ENCODE assay signal across 7 mouse cellular contexts in genomic region chr10:60106146-60106530, GRCm38 (mm10). TPM values are rescaled to one million over a fixed set of nuclear protein-coding genes. Genes with fewer than 3 reads are reported as not detected.
A peak's percentile ranks its signal among the peaks of the same experiment; 100 is the strongest.
DNase-seq lines count a peak whose midpoint lies in the region; ATAC-seq and TF ChIP-seq lines count a peak whose summit lies in the region.

Gene Spock2 (plus strand): TSS chr10:60106219.

- no peaks in the 10 kb centered on the region for H3K9me3 ChIP-seq in ES-E14 (ENCODE audit: control insufficient read depth, insufficient read depth, low read depth, low read length)
- no peaks in the 10 kb centered on the region for H3K9me3 ChIP-seq in heart, embryonic 16.5 days (replicated peaks; ENCODE audit: control insufficient read depth, low read length)

- peaks cover 0 to 8% of the 10 kb centered on the region in 2 experiments; a peak in 1 of 4 replicates for H3K4me1 ChIP-seq in ES-E14 (ENCODE audit: control insufficient read depth in 2 of 2, insufficient read depth in 2 of 2, low read length in 2 of 2, poor library complexity in 1 of 2)
- H3K4me1 ChIP-seq in embryonic fibroblast, embryonic 13.5 days (ENCODE audit: control insufficient read depth, insufficient read depth, low read length), result no peaks in the 10 kb centered on the region
- H3K4me1 ChIP-seq in heart, embryonic 16.5 days (ENCODE audit: control insufficient read depth, insufficient read depth, low read length), result peaks cover 12% of the 10 kb centered on the region
- H3K4me1 ChIP-seq in small intestine, adult 2 months (ENCODE audit: control insufficient read depth, insufficient read depth, insufficient read length, low read length), result peaks cover 15% of the 10 kb centered on the region

- peak within 1 kb of the TSS; percentile 66 to 72 for H3K4me3 ChIP-seq in ES-E14 (ENCODE audit: insufficient read depth in 1 of 2, low read depth in 1 of 2, low read length in 2 of 2, poor library complexity in 1 of 2, severe bottlenecking in 1 of 2)
- peak within 1 kb of the TSS; percentile 29 for H3K4me3 ChIP-seq in embryonic fibroblast, embryonic 13.5 days (ENCODE audit: insufficient read depth, low read length)
- peak within 1 kb of the TSS; percentile 66 for H3K4me3 ChIP-seq in heart, embryonic 16.5 days (ENCODE audit: low read length)
- H3K4me3 ChIP-seq in small intestine, adult 2 months (ENCODE audit: low read depth, low read length), result peak within 1 kb of the TSS; percentile 59

- peaks cover 54% of the 10 kb centered on the region for H3K27me3 ChIP-seq in heart, embryonic 16.5 days (ENCODE audit: control insufficient read depth, insufficient read depth, low read length)
- H3K27me3 ChIP-seq in small intestine, adult 2 months (ENCODE audit: control insufficient read depth, insufficient read depth, low read length), result peaks cover 29% of the 10 kb centered on the region

- WGBS in heart, embryonic 16.5 days, result under 1% methylated on average over 22 of the region's 22 CpGs
- WGBS in small intestine, adult 2 months, result 3% methylated on average over 22 of the region's 22 CpGs

- no peak for TF ChIP-seq CTCF in embryonic fibroblast, embryonic 13.5 days (IDR thresholded peaks at IDR 0.05; ENCODE audit: borderline replicate concordance, insufficient read depth, low read length)
- no peak for TF ChIP-seq CTCF in small intestine, adult 2 months (IDR thresholded peaks at IDR 0.05; ENCODE audit: extremely low read depth, insufficient read length, insufficient replicate concordance, low read depth, low read length)

- ATAC-seq in heart, embryonic 16.5 days (replicated peaks; ENCODE audit: extremely low read depth, insufficient read depth, low FRiP score), result peak; percentile 28; the same call in 1 of the 2 replicates

- H3K9ac ChIP-seq in ES-E14 (ENCODE audit: insufficient read depth, low read depth, low read length, poor library complexity, severe bottlenecking), result peak within 1 kb of the TSS; percentile 56
- H3K9ac ChIP-seq in heart, embryonic 16.5 days (ENCODE audit: low read length), result peak within 1 kb of the TSS; percentile 71

- DNase-seq in ES-E14 (ENCODE audit: low read depth, low spot score), result no peak
- peak; percentile 54 for DNase-seq in adrenal gland, postnatal 14 days
- peak in 1 of 2 experiments; percentile 67 for DNase-seq in layer of hippocampus, postnatal 36 days
- DNase-seq in lung, postnatal 14 days, result peak; percentile 43

- H3K36me3 ChIP-seq in ES-E14 (ENCODE audit: control insufficient read depth, insufficient read depth, low read length, poor library complexity, severe bottlenecking), result no peaks in the 10 kb centered on the region
- no peaks in the 10 kb centered on the region for H3K36me3 ChIP-seq in heart, embryonic 16.5 days (ENCODE audit: control insufficient read depth, insufficient read depth)
- H3K36me3 ChIP-seq in small intestine, adult 2 months (ENCODE audit: control insufficient read depth, insufficient read depth, low read length), result no peaks in the 10 kb centered on the region

- in situ Hi-C loops in ES-E14 (cut with MboI; ENCODE audit: low sequenced_read_pairs in 2 of 2, unreplicated experiment in 2 of 2), result no loop called here

- no peak within 1 kb of the TSS for H3K27ac ChIP-seq in ES-E14 (ENCODE audit: insufficient read depth, low read depth, low read length, poor library complexity, severe bottlenecking)
- H3K27ac ChIP-seq in embryonic fibroblast, embryonic 13.5 days (ENCODE audit: insufficient read depth, low read length), result no peak within 1 kb of the TSS
- H3K27ac ChIP-seq in heart, embryonic 16.5 days (ENCODE audit: low read length), result 0 out of 2 replicates have a peak within 1 kb of the TSS, but pooled peaks have one; percentile 9
- H3K27ac ChIP-seq in small intestine, adult 2 months (ENCODE audit: insufficient read depth, low read depth, low read length), result no peak within 1 kb of the TSS

- no peak for TF ChIP-seq POLR2A in embryonic fibroblast, embryonic 13.5 days (IDR thresholded peaks at IDR 0.05; ENCODE audit: low read depth, low read length)
- TF ChIP-seq POLR2A in small intestine, adult 2 months (IDR thresholded peaks at IDR 0.05; ENCODE audit: low read depth, low read length), result no peak

- H3K4me2 ChIP-seq in heart, embryonic 16.5 days (ENCODE audit: low read depth, low read length), result peak within 1 kb of the TSS; percentile 98

TF ChIP-seq in ES-E14, 5 proteins besides CTCF, POLR2A, EP300 and RAD21:
- TF ChIP-seq ZNF384 (IDR thresholded peaks at IDR 0.05; ENCODE audit: low read depth, low read length), result peak; percentile 85
- no peak for TF ChIP-seq HCFC1 (IDR thresholded peaks at IDR 0.05; ENCODE audit: borderline replicate concordance, insufficient read depth, low read length)
TF ChIP-seq in ES-E14: peak in this region for 1.

RNA-seq across cellular contexts. Expression of gene Spock2, which starts in this region (rescaled TPM):
- total RNA-seq in ES-E14 (2012; rRNA removed), result 4.1 and 6.7 TPM in 2 replicates
- total RNA-seq in adrenal gland, postnatal 14 days (2021), result 34.9 and 40.8 TPM in 2 replicates
- 1.1 and 1.6 TPM in 2 replicates for polyA plus RNA-seq in embryonic fibroblast, embryonic 13.5 days (2011; ENCODE audit: insufficient read length, low read depth, missing spikeins)
- polyA plus RNA-seq in heart, embryonic 16.5 days (2015; fragmentation: Nextera tagmentation; extraction: Ambion mirVana), result 6.7 and 8.6 TPM in 2 replicates
- 100 to 1,000 TPM; 493 to 502 TPM for total RNA-seq in layer of hippocampus, postnatal 36 days (2021)
- polyA plus RNA-seq in small intestine, adult 2 months (2012; rRNA removed), result 2.6 and 2.8 TPM in 2 replicates

Comparison
In these comparisons a context has a peak if more than half of its experiments do, and no peak if none do; other contexts are left out.
1. RNA of gene Spock2 (total RNA-seq): 493 to 502 TPM in layer of hippocampus, postnatal 36 days; 34.9 to 40.8 TPM in adrenal gland, postnatal 14 days and 4.1 to 6.7 TPM in ES-E14; every median in the first group is over 10 times any median in the second.
2. Peak in every context shown above with its lines, with median percentiles within 50 percentile points of each other: H3K4me3 ChIP-seq.